Mouse (Mus musculus) spleen, adult 10 weeks (tissue): ENCODE results near the gene Rflnb. TPM values are rescaled to one million over a fixed set of nuclear protein-coding genes. Genes with fewer than 3 reads are reported as not detected.

ENCODE experiments used
- polyA plus RNA-seq: library from polyadenylated mRNA; stranded (reverse); fragments of 350-450 nt; fragmentation: Illumina TruSeq; extraction: RNeasy Lipid Tissue Mini Kit (QIAGEN cat#74804); gene quantifications from one replicate; pipeline ENCODE4 v1.2.3, GENCODE M21; 2015; ENCODE audit warnings: low replicate concordance; ENCODE audit not compliant: insufficient read depth

Gene Rflnb
- polyA plus RNA-seq, result 28.3 TPM

DNA sequence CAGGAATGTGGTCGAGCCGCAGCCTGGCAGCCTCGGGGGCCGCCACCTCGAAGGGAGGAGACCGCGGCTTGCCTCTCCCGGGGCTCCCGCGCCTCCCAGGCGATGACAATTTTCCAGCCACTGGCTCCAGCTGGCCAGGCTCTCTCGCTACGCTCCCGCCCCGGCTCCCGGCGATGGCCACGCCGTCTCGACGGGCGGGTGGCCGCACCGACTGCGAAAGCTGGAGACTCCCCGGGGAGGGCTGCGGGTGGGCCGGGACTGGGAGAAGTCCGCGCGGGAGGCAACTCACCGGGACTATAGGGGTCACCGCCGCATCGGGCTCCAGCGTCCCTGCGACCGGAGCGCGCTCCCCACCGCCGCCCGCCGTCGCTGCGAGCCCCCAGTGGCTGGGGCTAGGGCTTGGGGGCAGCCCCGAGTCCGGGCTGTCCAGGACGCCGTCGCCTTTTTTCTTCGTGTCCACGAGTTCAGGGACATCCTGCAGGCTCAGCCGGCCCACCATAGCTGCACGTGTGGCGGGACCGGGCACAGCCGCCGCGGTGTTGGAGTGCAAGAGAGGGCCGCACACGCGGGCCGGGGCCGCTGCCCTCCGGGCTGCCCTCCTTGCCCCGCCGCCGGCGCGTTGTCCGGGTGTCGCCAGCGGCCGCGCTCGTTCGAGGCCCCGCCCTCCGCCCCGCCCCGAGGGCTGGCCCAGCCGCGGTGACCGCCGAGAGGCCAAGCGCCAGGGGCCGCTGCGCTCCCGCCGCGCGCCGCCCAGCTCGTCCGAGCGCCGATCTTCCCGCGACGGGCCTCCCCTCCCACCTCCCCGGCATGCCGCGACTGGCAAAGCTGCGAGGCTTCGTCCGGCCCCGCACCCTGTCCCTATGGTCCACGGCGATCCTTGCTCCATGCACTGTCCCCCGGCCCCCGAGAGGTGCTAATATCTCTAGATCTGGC lies at the start of gene Rflnb:
Gene Rflnb, minus strand, starts transcription at position 644 of the 933 bp plus-strand sequence.

DNA sequence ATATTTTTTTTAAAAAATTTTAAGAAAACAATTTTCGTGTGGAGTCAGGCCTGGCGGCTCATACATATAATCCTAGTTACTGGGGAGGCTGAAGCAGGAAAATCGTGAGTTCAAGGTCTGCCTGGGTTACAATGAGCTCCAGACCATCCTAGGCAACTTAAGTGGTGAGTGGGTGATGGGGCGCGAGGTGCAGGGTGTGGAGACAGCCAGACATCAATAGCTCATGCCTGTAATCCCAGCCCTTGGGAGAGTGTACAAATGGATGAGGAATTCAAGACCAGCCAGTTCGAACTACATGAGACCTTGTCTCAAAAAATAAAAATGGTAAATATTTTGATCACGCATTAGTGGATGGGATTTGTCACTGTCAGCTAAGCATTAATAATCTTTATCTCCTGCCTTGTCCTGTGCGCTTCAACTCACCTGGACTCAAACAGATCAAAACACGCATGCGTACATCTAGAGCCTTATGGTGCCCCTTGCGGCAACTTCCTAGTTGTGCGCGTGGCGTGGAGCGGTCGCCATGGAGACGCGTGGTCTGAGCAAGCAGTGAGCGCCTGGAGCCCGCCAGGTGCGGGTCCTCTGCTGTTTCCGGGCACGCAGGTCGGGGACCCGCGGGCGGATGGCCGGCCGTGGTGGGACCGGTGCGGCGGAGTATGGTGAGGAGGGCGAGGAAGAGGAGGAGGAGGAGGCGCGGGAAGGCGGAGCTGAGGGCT lies 28.0 kb downstream of the Rflnb start, which contains the start of gene 1700016K19Rik:
Gene 1700016K19Rik, plus strand, starts transcription at position 473 of the 716 bp plus-strand sequence.

Other genes with a start within 250 kb of the Rflnb start
- not detected for gene Doc2b, start 231.7 kb downstream of the Rflnb start, polyA plus RNA-seq
- gene Rph3al, start 89.4 kb downstream of the Rflnb start, polyA plus RNA-seq, result 3.3 TPM
- gene 1700016K19Rik, start 27.9 kb downstream of the Rflnb start, polyA plus RNA-seq, result 0.37 TPM
- 36.6 TPM for gene Vps53, start 151.9 kb upstream of the Rflnb start, polyA plus RNA-seq
- gene Fam57a, start 151.9 kb upstream of the Rflnb start, polyA plus RNA-seq, result 6.3 TPM
- 0.52 TPM for gene Dbil5, start 189.8 kb upstream of the Rflnb start, polyA plus RNA-seq
- 11.5 TPM for gene Gemin4, start 189.9 kb upstream of the Rflnb start, polyA plus RNA-seq
- gene Mrm3, start 215.9 kb upstream of the Rflnb start, polyA plus RNA-seq, result 5.3 TPM
- gene Glod4, start 215.9 kb upstream of the Rflnb start, polyA plus RNA-seq, result 86.6 TPM